Mouse (Mus musculus): ENCODE results near the gene Ewsr1. TPM values are rescaled to one million over a fixed set of nuclear protein-coding genes. Genes with fewer than 3 reads are reported as not detected.
"Not testable (repeated sequence)": the region's sequence is repeated elsewhere in the genome, so short reads cannot be mapped to it uniquely, and the experiment has no call there.

The Ewsr1 gene
- polyA plus RNA-seq, 1 experiment from 2014 or later = 467 TPM

DNA sequence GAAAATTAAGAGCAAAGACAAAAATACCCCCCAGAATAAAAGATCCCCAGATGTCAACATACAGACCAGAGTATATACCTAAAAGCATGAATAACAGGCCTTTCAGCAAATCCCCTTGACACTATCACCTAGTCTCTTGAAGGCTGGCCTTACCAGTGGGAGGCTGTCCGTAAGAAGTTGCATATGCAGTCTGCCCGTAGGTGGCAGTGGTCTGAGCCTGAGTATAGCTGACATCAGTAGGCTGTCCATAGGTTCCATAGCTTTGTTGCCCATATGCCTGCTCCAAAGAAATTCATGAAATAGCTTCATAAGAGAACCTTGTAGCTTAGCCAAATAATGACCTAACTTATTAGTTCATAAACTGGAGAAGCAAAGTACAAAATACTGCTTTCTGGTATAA, 7.4 kb downstream of the Ewsr1 start:
- H3K4me2 ChIP-seq (replicated peaks; ENCODE audit: low read depth, low read length) = no peak overlapping the region
- H3K4me1 ChIP-seq (ENCODE audit: control insufficient read depth, insufficient read depth, low read length) = peaks cover 10% of the 10 kb centered on the region; the same call in 1 of the 2 replicates
- no peak for ATAC-seq (ENCODE audit: insufficient number of reproducible peaks, insufficient read depth, low FRiP score, low read depth)
- H3K27ac ChIP-seq (ENCODE audit: low read length) = no peak overlapping the region
- no peak overlapping the region for H3K4me3 ChIP-seq (ENCODE audit: low read depth, low read length)
- H3K9me3 ChIP-seq (ENCODE audit: control insufficient read depth, low read depth, low read length) = no peaks in the 10 kb centered on the region
- 51% methylated on average over 2 of the region's 2 CpGs for WGBS
- H3K27me3 ChIP-seq (ENCODE audit: control insufficient read depth, insufficient read depth, low read length) = no peaks in the 10 kb centered on the region
- peaks cover 63% of the 10 kb centered on the region for H3K36me3 ChIP-seq (ENCODE audit: control insufficient read depth, insufficient read depth, low read length)
- H3K9ac ChIP-seq (replicated peaks; ENCODE audit: low read depth, low read length) = no peak overlapping the region

DNA sequence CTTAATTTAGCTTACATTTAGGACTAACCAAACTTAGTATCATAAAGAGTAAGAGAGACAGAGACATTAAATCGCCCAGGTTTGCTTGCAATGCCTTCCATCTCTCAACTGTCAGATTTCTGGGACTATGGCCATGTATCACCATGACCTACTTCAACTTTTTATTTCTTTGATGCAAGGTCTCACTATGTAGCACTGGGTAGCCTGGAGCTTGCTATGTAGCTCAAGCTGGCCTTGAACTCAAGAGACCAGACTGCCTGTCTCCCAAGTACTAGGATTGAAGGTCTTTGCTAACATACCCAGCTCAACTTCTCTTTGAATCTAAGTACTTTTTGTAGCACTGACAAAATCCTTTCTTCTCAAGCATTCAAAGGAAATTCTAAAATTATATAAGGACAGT, 9.9 kb downstream of the Ewsr1 start:
- H3K36me3 ChIP-seq (ENCODE audit: control insufficient read depth, insufficient read depth, low read length) = peaks cover 88% of the 10 kb centered on the region
- ATAC-seq (ENCODE audit: insufficient number of reproducible peaks, insufficient read depth, low FRiP score, low read depth) = no peak
- H3K4me3 ChIP-seq (ENCODE audit: low read depth, low read length) = no peak overlapping the region
- no peak overlapping the region for H3K27ac ChIP-seq (ENCODE audit: low read length)
- no peaks in the 10 kb centered on the region for H3K4me1 ChIP-seq (ENCODE audit: control insufficient read depth, insufficient read depth, low read length)
- 100% methylated on average over 1 of the region's 1 CpGs for WGBS
- no peaks in the 10 kb centered on the region for H3K9me3 ChIP-seq (ENCODE audit: control insufficient read depth, low read depth, low read length)
- no peak overlapping the region for H3K4me2 ChIP-seq (replicated peaks; ENCODE audit: low read depth, low read length)
- no peaks in the 10 kb centered on the region for H3K27me3 ChIP-seq (ENCODE audit: control insufficient read depth, insufficient read depth, low read length)
- no peak overlapping the region for H3K9ac ChIP-seq (replicated peaks; ENCODE audit: low read depth, low read length)

DNA sequence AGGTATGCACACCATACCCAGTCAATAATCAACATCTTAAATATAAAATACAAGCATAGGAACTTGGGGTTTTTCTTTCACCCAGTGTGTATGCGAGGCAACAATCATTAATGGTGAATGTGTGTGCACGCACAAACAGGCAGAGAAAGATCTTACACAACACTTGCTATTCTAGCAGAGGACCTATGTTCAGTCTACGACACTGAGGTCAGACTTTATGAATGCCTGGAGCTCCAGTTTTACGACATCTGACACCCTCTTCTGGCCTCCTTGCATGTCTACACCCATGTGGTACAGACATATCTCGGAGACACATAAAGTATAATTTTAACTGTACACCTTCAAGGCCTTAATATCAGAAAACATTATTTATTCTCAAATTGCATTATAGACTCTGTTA, 22.2 kb downstream of the Ewsr1 start:
- not testable (repeated sequence) for H3K4me1 ChIP-seq (ENCODE audit: control insufficient read depth, insufficient read depth, low read length); H3K27ac ChIP-seq (ENCODE audit: low read length); H3K27me3 ChIP-seq (ENCODE audit: control insufficient read depth, insufficient read depth, low read length); H3K4me2 ChIP-seq (replicated peaks; ENCODE audit: low read depth, low read length); H3K9ac ChIP-seq (replicated peaks; ENCODE audit: low read depth, low read length); H3K9me3 ChIP-seq (ENCODE audit: control insufficient read depth, low read depth, low read length); H3K4me3 ChIP-seq (ENCODE audit: low read depth, low read length)
- peaks cover 68% of the 10 kb centered on the region for H3K36me3 ChIP-seq (ENCODE audit: control insufficient read depth, insufficient read depth, low read length)
- 93% methylated on average over 3 of the region's 5 CpGs for WGBS
- 0 out of 2 replicates have a peak, but pooled peaks have one; percentile 18 for ATAC-seq (ENCODE audit: insufficient number of reproducible peaks, insufficient read depth, low FRiP score, low read depth)

DNA sequence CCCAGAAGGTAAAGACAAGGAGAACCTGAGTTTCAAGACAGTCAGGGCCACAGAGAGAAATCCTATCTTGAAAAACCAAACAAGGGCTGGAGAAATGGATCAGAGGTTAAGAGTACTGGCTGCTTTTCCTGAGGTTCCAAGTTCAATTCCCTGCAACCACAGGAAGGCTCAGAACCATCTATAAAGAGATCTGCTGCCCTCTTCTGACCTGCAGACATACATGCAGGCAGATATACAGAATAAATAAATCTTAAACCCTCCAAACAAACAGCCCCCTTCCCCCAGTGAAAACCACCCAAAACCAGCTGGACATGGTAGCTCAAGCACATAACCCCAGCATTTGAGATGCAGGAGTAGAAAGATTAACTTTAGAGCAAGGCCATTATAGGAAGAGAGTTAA, 23.3 kb downstream of the Ewsr1 start:
- Histone ChIP-seq H3K4me1 (ENCODE audit: control insufficient read depth, insufficient read depth, low read length) (no peaks in the 10 kb centered on the region), H3K9ac (replicated peaks; ENCODE audit: low read depth, low read length) (no peak overlapping the region), H3K4me2 (replicated peaks; ENCODE audit: low read depth, low read length) (no peak overlapping the region), H3K9me3 (ENCODE audit: control insufficient read depth, low read depth, low read length) (no peaks in the 10 kb centered on the region), H3K27ac (ENCODE audit: low read length) (no peak overlapping the region), H3K4me3 (ENCODE audit: low read depth, low read length) (no peak overlapping the region), H3K27me3 (ENCODE audit: control insufficient read depth, insufficient read depth, low read length) (no peaks in the 10 kb centered on the region), H3K36me3 (ENCODE audit: control insufficient read depth, insufficient read depth, low read length) (peaks cover 72% of the 10 kb centered on the region)
- no peak for ATAC-seq (ENCODE audit: insufficient number of reproducible peaks, insufficient read depth, low FRiP score, low read depth)

DNA sequence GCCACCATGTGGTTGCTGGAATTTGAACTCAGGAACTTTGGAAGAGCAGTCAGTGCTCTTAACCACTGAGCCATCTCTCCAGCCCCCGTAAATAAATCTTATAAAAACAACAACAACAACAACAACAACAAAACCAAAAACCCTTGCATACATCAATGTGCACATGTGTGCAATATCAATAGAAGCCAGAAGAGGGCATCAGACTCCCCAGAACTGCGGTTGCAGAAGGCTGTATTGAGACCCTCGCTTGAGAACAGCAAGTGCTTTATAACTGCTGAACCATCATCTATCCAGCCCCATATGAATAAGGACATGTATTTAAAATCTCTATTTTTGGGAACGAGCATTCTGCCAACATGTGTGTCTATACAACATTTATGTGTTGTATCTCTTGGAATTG, 24.2 kb downstream of the Ewsr1 start:
- Histone ChIP-seq H3K4me1 (ENCODE audit: control insufficient read depth, insufficient read depth, low read length) (no peaks in the 10 kb centered on the region), H3K27me3 (ENCODE audit: control insufficient read depth, insufficient read depth, low read length) (no peaks in the 10 kb centered on the region), H3K27ac (ENCODE audit: low read length) (no peak overlapping the region), H3K9ac (replicated peaks; ENCODE audit: low read depth, low read length) (no peak overlapping the region), H3K4me2 (replicated peaks; ENCODE audit: low read depth, low read length) (no peak overlapping the region), H3K4me3 (ENCODE audit: low read depth, low read length) (no peak overlapping the region), H3K36me3 (ENCODE audit: control insufficient read depth, insufficient read depth, low read length) (peaks cover 71% of the 10 kb centered on the region), H3K9me3 (ENCODE audit: control insufficient read depth, low read depth, low read length) (no peaks in the 10 kb centered on the region)
- no peak for ATAC-seq (ENCODE audit: insufficient number of reproducible peaks, insufficient read depth, low FRiP score, low read depth)
- 76% methylated on average over 4 of the region's 4 CpGs for WGBS

DNA sequence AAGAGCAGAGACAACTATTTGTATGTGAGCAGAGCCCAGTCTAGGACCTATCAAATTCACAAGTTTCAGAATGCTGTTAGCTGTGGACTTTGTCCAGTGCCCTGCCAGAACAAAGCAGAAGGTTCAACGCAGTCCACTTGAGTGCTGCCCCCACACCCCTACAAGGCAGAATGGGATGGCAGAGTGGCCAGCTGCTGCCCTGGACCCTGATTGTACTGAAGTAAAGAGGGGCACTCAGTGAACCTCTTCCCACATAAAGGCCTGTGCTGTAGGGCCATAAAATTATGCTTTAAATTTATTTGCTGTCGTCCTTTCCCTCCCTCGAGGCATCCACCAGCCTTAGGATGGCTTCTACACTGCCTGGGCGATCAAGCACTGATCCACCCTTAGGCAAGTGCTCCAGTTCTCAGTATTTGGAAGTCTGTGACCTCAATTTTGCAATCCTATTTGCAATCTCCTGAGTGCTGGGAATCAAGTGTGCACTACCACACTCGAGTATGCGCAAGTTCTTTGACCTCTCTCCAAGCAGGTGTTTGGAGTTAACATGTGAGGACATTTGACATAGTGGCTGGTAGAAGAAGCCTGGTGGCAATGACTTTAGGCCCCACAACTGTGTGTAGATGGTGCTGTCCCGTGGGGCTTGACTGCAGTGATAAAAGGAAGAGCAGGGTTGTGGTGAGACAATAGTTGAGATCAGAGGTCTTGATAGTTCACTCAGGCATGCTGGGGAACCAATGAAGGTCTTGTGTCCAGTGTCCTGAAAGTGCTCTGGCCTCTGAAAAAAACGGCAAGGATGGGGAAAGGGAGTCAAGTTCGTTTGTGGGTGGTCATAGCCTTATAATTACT, 30.7 kb downstream of the Ewsr1 start:
- H3K4me3 ChIP-seq (ENCODE audit: low read depth, low read length) = no peak overlapping the region
- no peaks in the 10 kb centered on the region for H3K27me3 ChIP-seq (ENCODE audit: control insufficient read depth, insufficient read depth, low read length)
- no peak overlapping the region for H3K4me2 ChIP-seq (replicated peaks; ENCODE audit: low read depth, low read length)
- peaks cover 10% of the 10 kb centered on the region; the same call in 1 of the 2 replicates for H3K4me1 ChIP-seq (ENCODE audit: control insufficient read depth, insufficient read depth, low read length)
- peaks cover 53% of the 10 kb centered on the region for H3K36me3 ChIP-seq (ENCODE audit: control insufficient read depth, insufficient read depth, low read length)
- H3K9me3 ChIP-seq (ENCODE audit: control insufficient read depth, low read depth, low read length) = no peaks in the 10 kb centered on the region
- WGBS = 79% methylated on average over 9 of the region's 9 CpGs
- H3K27ac ChIP-seq (ENCODE audit: low read length) = no peak overlapping the region
- H3K9ac ChIP-seq (replicated peaks; ENCODE audit: low read depth, low read length) = no peak overlapping the region
- ATAC-seq (ENCODE audit: insufficient number of reproducible peaks, insufficient read depth, low FRiP score, low read depth) = no peak

DNA sequence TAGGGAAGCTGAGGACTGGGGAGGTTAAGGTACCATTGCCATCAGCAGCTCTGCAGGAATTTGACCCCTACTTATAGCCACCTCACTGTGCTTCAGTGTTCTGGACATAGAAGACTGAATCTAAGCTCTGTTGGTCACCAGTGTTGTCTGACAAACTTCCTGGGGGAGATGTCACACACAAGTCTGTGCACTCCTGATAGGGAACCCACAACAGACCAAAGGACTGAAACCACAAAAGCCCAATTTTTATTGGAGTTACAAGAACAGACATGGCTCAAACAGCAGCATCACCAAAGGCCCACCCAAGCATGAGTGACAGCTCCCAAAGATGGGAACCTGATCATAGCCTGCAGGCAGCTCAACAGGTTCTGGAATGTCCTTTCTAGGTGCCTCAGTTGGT, 32.0 kb downstream of the Ewsr1 start:
- Histone ChIP-seq H3K4me3 (ENCODE audit: low read depth, low read length) (no peak overlapping the region), H3K4me2 (replicated peaks; ENCODE audit: low read depth, low read length) (no peak overlapping the region), H3K4me1 (ENCODE audit: control insufficient read depth, insufficient read depth, low read length) (peaks cover 23% of the 10 kb centered on the region; the same call in 1 of the 2 replicates), H3K27ac (ENCODE audit: low read length) (no peak overlapping the region), H3K36me3 (ENCODE audit: control insufficient read depth, insufficient read depth, low read length) (peaks cover 40% of the 10 kb centered on the region), H3K9me3 (ENCODE audit: control insufficient read depth, low read depth, low read length) (no peaks in the 10 kb centered on the region), H3K9ac (replicated peaks; ENCODE audit: low read depth, low read length) (no peak overlapping the region), H3K27me3 (ENCODE audit: control insufficient read depth, insufficient read depth, low read length) (0 out of 2 replicates have a peak, but pooled peaks cover 3% of the 10 kb centered on the region)
- no peak for ATAC-seq (ENCODE audit: insufficient number of reproducible peaks, insufficient read depth, low FRiP score, low read depth)

DNA sequence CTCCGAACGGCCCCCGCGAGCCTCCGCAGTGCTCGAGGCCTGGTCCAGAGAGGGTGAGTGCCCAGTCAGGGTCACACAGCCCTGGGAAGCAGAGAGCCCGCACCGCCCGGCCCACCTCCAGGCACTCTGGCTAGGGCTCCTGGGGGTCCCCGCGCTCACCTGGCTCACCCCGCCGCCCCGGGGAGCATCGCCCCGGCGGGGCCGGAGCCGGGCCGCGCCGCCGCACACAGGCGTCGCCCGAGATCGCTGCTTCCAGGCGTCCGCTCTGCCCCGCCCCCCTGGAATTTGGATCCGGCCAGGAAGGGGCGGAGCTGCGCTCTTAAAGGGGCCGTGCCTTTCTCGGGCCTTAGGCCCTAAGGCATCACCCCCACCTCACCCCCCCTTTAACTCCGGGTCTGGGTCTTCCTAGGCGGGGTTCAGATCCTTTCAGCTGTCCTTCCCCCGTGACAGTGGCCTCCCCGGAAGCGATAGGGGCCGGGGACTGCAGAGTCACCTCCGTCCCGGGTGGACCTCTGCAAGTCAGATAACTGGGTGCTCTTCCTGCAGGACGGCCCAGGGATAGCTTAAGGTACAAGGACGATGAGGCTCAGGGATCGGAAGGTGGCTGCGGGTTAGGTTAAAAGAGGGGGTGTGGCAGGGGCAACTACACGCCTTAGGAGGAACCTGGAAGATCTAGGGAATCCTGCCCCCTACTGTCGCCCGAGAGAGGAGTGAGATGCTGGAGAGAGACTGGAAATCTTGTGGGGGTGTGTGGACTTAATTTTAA, 33.8 kb downstream of the Ewsr1 start, which contains the start of gene Gas2l1:
TSS of gene Gas2l1 (minus strand) at position 272 of the 766 bp plus-strand sequence.
- Histone ChIP-seq H3K4me2 (replicated peaks; ENCODE audit: low read depth, low read length) (peak within 1 kb of the TSS; percentile 93), H3K27me3 (ENCODE audit: control insufficient read depth, insufficient read depth, low read length) (peaks cover 16% of the 10 kb centered on the region), H3K9me3 (ENCODE audit: control insufficient read depth, low read depth, low read length) (no peaks in the 10 kb centered on the region), H3K36me3 (ENCODE audit: control insufficient read depth, insufficient read depth, low read length) (peaks cover 23% of the 10 kb centered on the region), H3K4me1 (ENCODE audit: control insufficient read depth, insufficient read depth, low read length) (peaks cover 32% of the 10 kb centered on the region), H3K9ac (replicated peaks; ENCODE audit: low read depth, low read length) (peak within 1 kb of the TSS; percentile 71), H3K4me3 (ENCODE audit: low read depth, low read length) (peak within 1 kb of the TSS; percentile 78), H3K27ac (ENCODE audit: low read length) (no peak within 1 kb of the TSS)
- ATAC-seq (ENCODE audit: insufficient number of reproducible peaks, insufficient read depth, low FRiP score, low read depth) = peak; percentile 80
- under 1% methylated on average over 50 of the region's 50 CpGs for WGBS
